Mouse (Mus musculus): ENCODE data around the gene Hdgf. TPM values are rescaled to one million over a fixed set of nuclear protein-coding genes. Genes with fewer than 3 reads are reported as not detected.
"Not testable (repeated sequence)": the region's sequence is repeated elsewhere in the genome, so short reads cannot be mapped to it uniquely, and the experiment has no call there.

The Hdgf gene
- 178 and 215 TPM in 2 replicates for polyA plus RNA-seq (2012; ENCODE audit: insufficient read depth, insufficient read length, missing spikeins)

DNA sequence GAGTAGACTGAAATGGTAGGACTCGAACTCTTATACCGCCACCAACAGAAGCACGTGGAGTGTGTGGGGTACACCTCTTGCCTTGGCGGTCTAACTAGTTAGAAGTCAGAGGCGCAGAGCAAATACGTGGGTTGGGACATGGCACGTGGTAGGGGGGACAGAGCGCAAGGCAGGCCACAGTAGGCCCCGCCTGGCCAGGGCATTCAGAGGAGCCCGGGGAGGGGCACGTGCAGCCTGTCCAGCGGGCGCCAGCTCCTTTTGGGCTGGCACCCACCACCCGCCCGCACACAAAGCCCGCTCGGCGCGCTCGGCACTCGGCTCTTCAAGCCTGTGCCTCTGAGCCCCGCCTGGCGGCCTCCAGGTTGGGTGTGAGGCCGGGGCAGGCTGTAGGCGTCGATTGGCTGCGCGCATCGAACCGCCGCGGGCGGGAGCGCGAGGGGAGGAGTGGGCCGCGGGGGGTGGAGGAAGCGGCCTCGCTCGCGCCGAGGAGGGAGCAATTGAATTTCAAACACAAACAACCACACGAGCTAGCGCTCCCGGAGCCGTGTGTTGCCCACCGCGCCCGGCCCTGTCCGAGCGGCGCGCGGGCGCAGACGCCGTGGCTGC lies at the start of gene Hdgf:
TSS of gene Hdgf (plus strand) at position 442 of the 606 bp plus-strand sequence.
- Histone ChIP-seq H3K4me1 (ENCODE audit: control insufficient read depth, insufficient read depth, insufficient read length, low read length) (peaks cover 23% of the 10 kb centered on the region), H3K27ac (replicated peaks; ENCODE audit: low read depth, low read length) (peak within 1 kb of the TSS; percentile 91), H3K4me3 (ENCODE audit: insufficient read depth, low read depth, low read length) (peak within 1 kb of the TSS; percentile 87)

DNA sequence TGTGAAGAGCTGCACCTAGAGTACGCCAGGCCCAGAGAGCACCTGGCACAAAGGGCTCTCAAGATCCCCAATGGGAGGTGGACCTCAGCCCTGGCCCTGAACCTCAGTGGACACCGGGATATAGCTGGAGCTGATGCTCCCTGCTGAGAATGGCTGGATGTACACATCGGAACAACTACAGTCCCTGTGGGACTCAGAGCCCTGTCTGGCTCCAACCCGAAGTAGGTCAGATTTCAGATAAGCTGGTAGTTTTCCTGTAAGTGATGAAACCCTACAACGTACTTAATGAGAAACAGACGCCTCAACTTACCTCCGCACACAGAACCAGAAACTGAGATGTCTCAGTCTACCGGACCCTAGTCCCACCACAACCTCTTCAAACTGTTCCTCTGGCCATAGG lies 48.5 kb upstream of the Hdgf start:
- H3K4me1 ChIP-seq (ENCODE audit: control insufficient read depth, insufficient read depth, insufficient read length, low read length) = peaks cover 19% of the 10 kb centered on the region
- no peak overlapping the region for H3K4me3 ChIP-seq (ENCODE audit: insufficient read depth, low read depth, low read length)
- no peak overlapping the region for H3K27ac ChIP-seq (replicated peaks; ENCODE audit: low read depth, low read length)

DNA sequence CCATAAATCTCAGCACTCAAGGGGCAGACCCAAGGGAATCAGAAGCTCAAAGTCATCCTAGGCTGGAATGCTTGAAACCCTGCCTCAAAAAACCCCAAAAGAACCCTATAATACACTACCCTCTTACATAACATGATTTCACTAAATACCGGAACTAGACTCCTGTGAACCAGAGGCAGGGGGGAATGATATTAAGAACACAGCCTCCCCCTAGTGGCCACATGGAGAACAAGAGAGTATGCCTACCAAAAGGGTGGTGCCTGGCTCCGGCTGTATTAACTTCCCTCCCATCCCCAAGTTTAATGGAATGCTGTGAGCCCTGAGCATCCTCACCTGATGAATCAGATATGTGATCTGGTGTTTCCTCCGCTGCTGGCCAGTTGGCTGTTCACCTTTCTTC lies 46.3 kb upstream of the Hdgf start:
- H3K4me1 ChIP-seq (ENCODE audit: control insufficient read depth, insufficient read depth, insufficient read length, low read length) = peaks cover 19% of the 10 kb centered on the region
- H3K4me3 ChIP-seq (ENCODE audit: insufficient read depth, low read depth, low read length) = no peak overlapping the region
- H3K27ac ChIP-seq (replicated peaks; ENCODE audit: low read depth, low read length) = no peak overlapping the region

DNA sequence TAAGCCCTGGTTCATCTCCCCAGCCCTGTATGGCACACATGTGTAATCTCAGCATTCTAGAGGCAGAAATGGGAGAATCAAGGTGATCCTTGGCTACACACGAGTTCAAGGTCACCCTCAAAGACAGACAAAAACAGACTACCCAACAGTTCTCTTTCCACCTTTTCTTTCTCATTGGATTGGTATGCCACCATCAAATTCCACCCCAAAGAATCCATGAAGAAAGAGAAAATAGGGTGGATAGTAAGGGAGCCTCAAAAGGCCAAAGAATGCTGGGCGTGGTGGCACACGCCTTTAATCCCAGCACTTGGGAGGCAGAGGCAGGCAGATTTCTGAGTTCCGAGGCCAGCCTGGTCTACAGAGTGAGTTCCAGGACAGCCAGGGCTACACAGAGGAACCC lies 42.0 kb upstream of the Hdgf start:
- H3K4me3 ChIP-seq (ENCODE audit: insufficient read depth, low read depth, low read length); H3K27ac ChIP-seq (replicated peaks; ENCODE audit: low read depth, low read length): not testable (repeated sequence)
- peaks cover 13% of the 10 kb centered on the region for H3K4me1 ChIP-seq (ENCODE audit: control insufficient read depth, insufficient read depth, insufficient read length, low read length)

DNA sequence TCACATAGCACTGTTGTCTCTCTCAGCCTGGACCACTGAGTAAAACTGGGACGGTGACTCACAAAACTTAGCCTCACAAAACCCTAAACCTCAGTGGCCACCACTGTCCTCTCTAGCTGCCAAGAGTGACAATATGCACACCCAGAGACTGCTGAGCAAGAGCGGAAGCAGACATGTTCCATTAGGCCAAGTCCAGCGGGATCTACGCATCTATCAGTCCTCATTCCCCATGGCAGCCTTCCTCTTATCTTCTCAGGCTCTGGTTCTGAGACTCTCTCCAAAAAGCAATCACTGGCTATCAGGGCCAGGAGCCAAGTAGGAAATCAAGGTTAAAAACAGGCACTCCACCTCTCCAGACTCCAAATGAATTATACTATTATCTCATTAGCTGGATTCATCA lies 28.4 kb upstream of the Hdgf start:
- no peak overlapping the region for H3K27ac ChIP-seq (replicated peaks; ENCODE audit: low read depth, low read length)
- H3K4me3 ChIP-seq (ENCODE audit: insufficient read depth, low read depth, low read length) = no peak overlapping the region
- H3K4me1 ChIP-seq (ENCODE audit: control insufficient read depth, insufficient read depth, insufficient read length, low read length) = no peaks in the 10 kb centered on the region; the same call in 1 of the 2 replicates

DNA sequence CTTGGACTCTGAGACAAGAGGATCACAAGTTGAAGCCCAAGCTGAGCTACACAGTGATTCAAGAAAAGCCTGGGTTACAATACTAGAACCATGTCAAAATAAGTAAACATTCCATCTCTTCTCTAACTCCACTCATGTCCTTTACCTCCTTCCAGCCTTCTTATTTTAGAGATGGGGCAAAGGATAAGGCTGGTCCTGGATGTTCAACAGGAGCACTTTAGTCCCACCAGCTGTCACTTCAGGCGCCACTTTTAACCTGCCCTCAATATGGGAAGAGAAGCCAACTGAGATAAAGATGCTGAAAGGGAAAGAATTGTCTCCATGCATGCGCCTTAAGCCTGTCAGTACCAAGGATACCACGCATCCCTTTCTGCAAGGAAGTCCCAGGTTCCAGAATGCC lies 21.8 kb upstream of the Hdgf start:
- Histone ChIP-seq H3K4me1 (ENCODE audit: control insufficient read depth, insufficient read depth, insufficient read length, low read length) (peaks cover 8% of the 10 kb centered on the region; the same call in 1 of the 2 replicates), H3K27ac (replicated peaks; ENCODE audit: low read depth, low read length) (no peak overlapping the region), H3K4me3 (ENCODE audit: insufficient read depth, low read depth, low read length) (peak overlapping the region; percentile 78)

DNA sequence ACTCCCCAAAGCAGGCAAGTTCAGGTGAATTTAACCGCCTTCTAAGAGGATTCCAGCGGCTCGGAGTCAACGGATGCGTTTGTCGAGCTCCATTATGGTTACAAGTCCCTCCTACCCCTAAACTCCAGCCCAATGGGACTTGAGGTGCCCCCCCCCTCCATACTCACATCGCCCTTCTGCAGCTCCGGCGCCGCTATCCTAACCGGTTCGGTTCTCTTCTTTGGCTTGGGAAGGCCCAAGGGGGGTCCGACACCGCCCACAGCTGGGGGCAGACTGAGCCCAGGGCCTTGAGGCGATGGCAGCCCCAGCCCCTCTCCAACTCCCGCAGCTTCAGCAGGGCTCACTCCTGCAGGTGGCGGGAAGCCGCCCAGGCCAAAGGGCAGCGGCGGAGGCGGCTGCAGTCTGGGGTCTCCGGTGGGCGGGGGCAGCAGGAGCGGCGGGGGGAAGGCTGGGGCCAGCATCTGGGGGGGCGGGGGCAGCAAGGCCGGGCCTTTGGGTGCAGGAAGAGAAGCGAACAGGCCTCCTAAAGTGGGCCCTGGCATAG lies 21.3 kb upstream of the Hdgf start:
- peak overlapping the region; percentile 78 for H3K27ac ChIP-seq (replicated peaks; ENCODE audit: low read depth, low read length)
- H3K4me3 ChIP-seq (ENCODE audit: insufficient read depth, low read depth, low read length) = peak overlapping the region; percentile 78
- H3K4me1 ChIP-seq (ENCODE audit: control insufficient read depth, insufficient read depth, insufficient read length, low read length) = peaks cover 8% of the 10 kb centered on the region; the same call in 1 of the 2 replicates

DNA sequence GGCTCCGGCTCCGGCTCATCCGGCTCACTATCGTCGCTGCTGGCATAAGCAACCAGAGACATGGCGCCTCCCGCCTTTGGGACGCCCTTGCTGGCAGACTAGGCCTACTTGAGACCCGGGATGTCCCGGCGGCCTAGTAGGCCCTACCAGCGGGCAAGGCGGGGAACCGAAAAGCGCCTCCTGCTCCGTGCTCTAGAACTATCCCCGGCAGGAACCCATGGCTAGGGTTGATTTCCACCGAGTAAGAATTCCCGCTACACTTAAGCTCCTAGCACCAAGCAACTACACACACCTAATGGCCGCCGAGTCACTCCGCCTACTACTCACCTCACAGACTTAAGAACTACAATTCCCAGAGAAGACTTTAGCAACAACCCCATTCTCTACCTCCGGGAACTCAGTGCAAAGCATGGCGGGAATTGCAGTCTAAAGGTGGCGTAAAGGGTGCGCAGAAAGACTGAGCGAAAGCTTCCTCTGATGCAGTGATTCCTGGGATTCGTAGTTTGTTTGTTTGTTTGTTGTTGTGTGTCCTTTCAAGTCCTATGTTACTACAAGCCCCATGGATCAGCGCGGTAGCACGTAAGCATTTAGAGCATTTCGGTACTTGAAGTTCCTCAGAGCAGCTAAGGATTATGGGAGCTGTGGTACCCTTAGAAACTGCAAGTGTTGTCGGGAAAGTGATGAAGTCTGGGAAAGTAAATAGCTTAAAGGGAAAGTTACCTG lies 20.7 kb upstream of the Hdgf start, which contains the start of gene Prcc:
TSS of gene Prcc (minus strand) at position 328 of the 723 bp plus-strand sequence.
- Histone ChIP-seq H3K4me1 (ENCODE audit: control insufficient read depth, insufficient read depth, insufficient read length, low read length) (peaks cover 8% of the 10 kb centered on the region; the same call in 1 of the 2 replicates), H3K27ac (replicated peaks; ENCODE audit: low read depth, low read length) (peak within 1 kb of the TSS; percentile 78)

DNA sequence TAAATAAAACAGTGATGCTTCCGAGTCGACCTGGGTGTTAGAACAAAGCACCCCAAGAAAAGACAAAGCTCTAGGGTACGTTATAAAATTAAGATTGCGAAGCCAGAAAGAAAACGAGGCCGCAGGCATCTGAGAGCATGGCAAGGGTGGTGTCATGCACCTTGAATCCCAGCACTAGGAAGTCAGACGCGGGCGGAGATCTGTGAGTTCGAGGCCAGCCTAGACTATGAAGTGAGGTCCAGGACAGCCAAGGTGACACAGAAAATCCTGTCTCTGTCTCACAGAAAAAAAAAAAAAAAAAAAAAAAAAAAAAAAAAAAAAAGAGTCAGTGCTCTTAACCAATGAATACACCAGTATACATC lies 20.1 kb upstream of the Hdgf start:
- Histone ChIP-seq H3K4me3 (ENCODE audit: insufficient read depth, low read depth, low read length) (peak overlapping the region; percentile 66), H3K4me1 (ENCODE audit: control insufficient read depth, insufficient read depth, insufficient read length, low read length) (peaks cover 8% of the 10 kb centered on the region; the same call in 1 of the 2 replicates), H3K27ac (replicated peaks; ENCODE audit: low read depth, low read length) (no peak overlapping the region)

More for the DNA sequence above, 20.7 kb upstream of the Hdgf start, which contains the start of gene Prcc:
- peak within 1 kb of the TSS; percentile 78 for H3K4me3 ChIP-seq (ENCODE audit: insufficient read depth, low read depth, low read length)

DNA sequence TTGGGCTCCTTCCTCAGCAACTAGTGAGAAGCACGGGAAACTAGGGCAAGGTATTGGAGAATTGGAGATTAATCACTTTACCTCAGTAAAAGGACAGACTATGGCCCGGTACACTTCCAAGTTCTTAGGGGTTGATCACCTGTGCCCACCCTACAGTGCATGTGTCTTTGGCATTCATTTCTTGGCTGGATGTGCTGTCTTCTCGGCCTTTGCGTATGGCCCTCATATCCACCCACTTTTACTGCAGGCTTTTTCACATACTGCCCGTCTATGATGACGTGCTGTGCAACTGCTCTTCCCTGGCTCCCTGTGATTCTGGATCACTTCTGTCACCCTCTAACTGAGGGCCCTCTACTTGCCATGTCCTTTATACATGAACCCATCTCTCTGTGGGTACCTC lies 19.7 kb upstream of the Hdgf start:
- peak overlapping the region; percentile 13; the same call in 1 of the 2 replicates for H3K4me3 ChIP-seq (ENCODE audit: insufficient read depth, low read depth, low read length)
- no peak overlapping the region for H3K27ac ChIP-seq (replicated peaks; ENCODE audit: low read depth, low read length)
- peaks cover 8% of the 10 kb centered on the region; the same call in 1 of the 2 replicates for H3K4me1 ChIP-seq (ENCODE audit: control insufficient read depth, insufficient read depth, insufficient read length, low read length)

DNA sequence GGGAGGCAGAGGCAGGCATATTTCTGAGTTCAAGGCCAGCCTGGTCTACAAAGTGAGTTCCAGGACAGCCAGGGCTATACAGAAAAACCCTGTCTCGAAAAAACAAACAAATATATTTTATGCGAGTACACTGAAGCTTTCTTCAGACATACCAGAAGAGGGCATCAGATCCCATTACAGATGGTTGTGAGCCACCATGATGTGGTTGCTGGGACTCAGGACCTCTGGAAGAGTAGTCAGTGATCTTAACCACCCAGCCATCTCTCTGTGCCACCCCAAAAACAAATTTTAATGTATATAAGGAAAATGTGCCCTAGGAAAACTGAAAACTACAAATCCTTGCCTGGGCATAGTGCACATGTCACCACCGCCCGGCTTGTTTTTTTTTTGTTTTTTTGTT lies 18.7 kb upstream of the Hdgf start:
- not testable (repeated sequence) for H3K4me1 ChIP-seq (ENCODE audit: control insufficient read depth, insufficient read depth, insufficient read length, low read length); H3K27ac ChIP-seq (replicated peaks; ENCODE audit: low read depth, low read length); H3K4me3 ChIP-seq (ENCODE audit: insufficient read depth, low read depth, low read length)

DNA sequence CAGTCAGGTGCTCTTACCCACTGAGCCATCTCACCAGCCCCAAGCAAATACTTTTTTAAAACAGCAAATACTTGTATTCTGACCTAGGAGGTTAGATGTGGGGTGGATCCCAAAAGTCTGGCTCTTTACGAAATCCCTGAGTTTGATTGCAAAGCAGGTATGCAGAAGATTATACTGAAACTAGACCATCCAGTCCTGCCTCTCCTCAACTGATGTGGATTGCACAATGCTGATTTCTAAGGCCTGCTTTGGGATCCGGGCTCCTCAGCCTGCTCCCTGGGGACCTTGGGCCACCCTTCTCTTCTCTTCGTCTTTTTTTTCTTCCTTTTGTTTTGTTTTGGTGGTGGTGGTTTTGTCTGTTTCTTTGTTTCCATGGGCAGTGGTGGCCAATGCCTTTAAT lies 14.6 kb upstream of the Hdgf start:
- Histone ChIP-seq H3K4me3 (ENCODE audit: insufficient read depth, low read depth, low read length) (no peak overlapping the region), H3K27ac (replicated peaks; ENCODE audit: low read depth, low read length) (no peak overlapping the region), H3K4me1 (ENCODE audit: control insufficient read depth, insufficient read depth, insufficient read length, low read length) (no peaks in the 10 kb centered on the region)

DNA sequence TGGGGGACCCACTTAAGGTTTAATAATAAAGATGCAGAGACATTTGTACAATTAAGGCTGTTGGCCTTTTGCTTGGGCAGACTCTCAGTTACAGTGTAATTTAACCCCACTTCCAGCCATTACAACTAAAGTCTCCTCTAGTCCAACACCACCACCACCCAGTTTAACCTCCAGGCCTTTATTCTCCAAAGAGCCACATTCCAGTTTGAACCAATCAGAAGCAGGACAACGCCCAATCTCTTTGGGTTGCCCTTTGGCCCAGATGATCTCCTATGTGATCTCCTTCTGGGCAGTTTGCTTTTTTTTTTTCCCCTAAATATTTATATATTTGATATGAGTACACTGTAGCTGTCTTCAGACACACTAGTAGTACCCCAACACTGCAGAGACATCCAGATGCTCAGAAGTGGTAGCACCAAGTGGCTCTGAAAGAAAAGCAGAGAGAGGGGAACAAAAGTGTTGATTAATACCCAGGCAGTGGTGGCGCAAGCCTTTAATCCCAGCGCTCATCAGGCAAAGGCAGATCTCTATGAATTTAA lies 12.7 kb upstream of the Hdgf start:
- H3K27ac ChIP-seq (replicated peaks; ENCODE audit: low read depth, low read length) = no peak overlapping the region
- H3K4me3 ChIP-seq (ENCODE audit: insufficient read depth, low read depth, low read length) = no peak overlapping the region
- no peaks in the 10 kb centered on the region for H3K4me1 ChIP-seq (ENCODE audit: control insufficient read depth, insufficient read depth, insufficient read length, low read length)

DNA sequence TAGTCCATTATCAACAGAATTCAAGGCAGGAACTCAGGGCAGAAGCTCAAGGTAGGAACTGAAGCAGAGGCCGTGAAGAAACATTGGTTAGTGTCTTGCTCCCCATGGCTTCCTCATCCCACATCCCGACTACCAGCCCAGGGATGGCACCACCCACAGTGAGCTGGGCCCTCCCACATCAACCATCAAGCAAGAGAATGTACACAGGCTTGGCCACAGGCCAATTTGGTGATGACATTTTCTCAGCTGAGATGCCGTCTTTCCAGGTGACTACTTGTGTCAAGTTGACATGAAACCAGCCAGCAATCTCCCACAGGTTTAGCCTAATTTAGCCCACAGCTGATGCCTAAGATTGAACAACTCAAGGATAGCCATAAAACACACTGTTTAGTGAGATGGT lies 6.9 kb upstream of the Hdgf start:
- no peak overlapping the region for H3K4me3 ChIP-seq (ENCODE audit: insufficient read depth, low read depth, low read length)
- no peaks in the 10 kb centered on the region for H3K4me1 ChIP-seq (ENCODE audit: control insufficient read depth, insufficient read depth, insufficient read length, low read length)
- no peak overlapping the region for H3K27ac ChIP-seq (replicated peaks; ENCODE audit: low read depth, low read length)

DNA sequence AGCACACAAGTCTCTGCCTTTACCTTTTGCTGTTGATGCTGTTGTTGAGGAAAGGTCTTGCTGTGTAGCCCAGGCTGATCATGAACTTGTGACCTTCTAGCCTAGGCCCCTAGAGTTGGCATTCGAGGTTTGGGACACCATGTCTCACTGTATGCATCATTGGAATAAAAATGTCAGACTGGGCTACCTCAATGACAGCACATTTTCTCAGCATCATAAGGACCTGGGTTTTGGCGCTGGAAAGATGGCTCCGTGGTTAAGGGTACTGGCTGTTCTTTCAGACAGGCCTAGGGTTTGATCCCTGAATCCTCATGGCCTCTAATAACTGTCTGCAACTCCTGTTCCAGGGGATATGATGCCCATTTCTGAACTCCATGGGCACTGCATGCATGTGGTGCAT lies 6.3 kb upstream of the Hdgf start:
- no peak overlapping the region for H3K4me3 ChIP-seq (ENCODE audit: insufficient read depth, low read depth, low read length)
- no peak overlapping the region for H3K27ac ChIP-seq (replicated peaks; ENCODE audit: low read depth, low read length)
- no peaks in the 10 kb centered on the region for H3K4me1 ChIP-seq (ENCODE audit: control insufficient read depth, insufficient read depth, insufficient read length, low read length)

Data from brown adipose tissue, adult 24 weeks (tissue).